Mouse (Mus musculus) lung, embryonic 14.5 days (tissue): ENCODE measurements around the gene Ralgps2. TPM values are rescaled to one million over a fixed set of nuclear protein-coding genes. Genes with fewer than 3 reads are reported as not detected.

ENCODE experiments used
- ATAC-seq: fragments of 200-750 bp; cut with Nextera tagmentation; 2 replicates; pipeline ENCODE4 v1.8.0; 2017; ENCODE audit warnings: mild to moderate bottlenecking, moderate TSS enrichment, moderate library complexity; ENCODE audit not compliant: insufficient read depth
- DNase-seq: peaks from one replicate; pipeline ENCODE4 v3.0.0-alpha.2; 2015
- H3K27ac ChIP-seq: fragments of 300-500 bp; sonication (generic); 2 replicates; pipeline ENCODE4 v1.5.1; 2014; ENCODE audit warnings: low read depth, mild to moderate bottlenecking, moderate library complexity
- H3K27me3 ChIP-seq: fragments of 300-500 bp; sonication (generic); 2 replicates; pipeline ENCODE4 v1.6.1; 2014; ENCODE audit warnings: low read length, control low read depth; ENCODE audit not compliant: insufficient read depth
- H3K36me3 ChIP-seq: fragments of 300-500 bp; sonication (generic); 2 replicates; pipeline ENCODE4 v1.6.1; 2014; ENCODE audit warnings: control low read depth; ENCODE audit not compliant: insufficient read depth
- H3K4me1 ChIP-seq: fragments of 300-500 bp; sonication (generic); 2 replicates; pipeline ENCODE4 v1.6.1; 2014; ENCODE audit warnings: antibody characterized with exemption, control low read depth; ENCODE audit not compliant: insufficient read depth
- H3K4me2 ChIP-seq: fragments of 300-500 bp; sonication (generic); 2 replicates; pipeline ENCODE4 v1.6.1; 2014; ENCODE audit warnings: mild to moderate bottlenecking
- H3K4me3 ChIP-seq: fragments of 300-500 bp; sonication (generic); 2 replicates; pipeline ENCODE4 v1.5.1; 2014; ENCODE audit warnings: low read depth, low read length
- H3K9ac ChIP-seq: fragments of 300-500 bp; sonication (generic); 2 replicates; pipeline ENCODE4 v1.6.1; 2014
- H3K9me3 ChIP-seq: fragments of 300-500 bp; sonication (generic); 2 replicates; pipeline ENCODE4 v1.6.1; 2016; ENCODE audit warnings: low read depth, low read length, control low read depth
- CTCF ChIP-seq: IDR thresholded peaks from 2 replicates; pipeline ENCODE4 v1.5.1; 2016; ENCODE audit warnings: antibody characterized with exemption, low read depth
- WGBS: fragments of 180-500 bp; shearing (Covaris S2); extraction: QIAGEN DNeasy Blood & Tissue Kit; methylation state at CpG from one replicate; pipeline ENCODE4 v1.1.7; 2014; 5-methylcytosine and 5-hydroxymethylcytosine counted together
- polyA plus RNA-seq: library from polyadenylated mRNA; unstranded; fragments of >200 nt; fragmentation: Nextera tagmentation; extraction: Ambion mirVana; gene quantifications from 2 replicates; pipeline ENCODE4 v1.2.1, GENCODE M21; 2014

The Ralgps2 gene
- polyA plus RNA-seq, 1 experiment from 2014 or later = 70.6 TPM

DNA sequence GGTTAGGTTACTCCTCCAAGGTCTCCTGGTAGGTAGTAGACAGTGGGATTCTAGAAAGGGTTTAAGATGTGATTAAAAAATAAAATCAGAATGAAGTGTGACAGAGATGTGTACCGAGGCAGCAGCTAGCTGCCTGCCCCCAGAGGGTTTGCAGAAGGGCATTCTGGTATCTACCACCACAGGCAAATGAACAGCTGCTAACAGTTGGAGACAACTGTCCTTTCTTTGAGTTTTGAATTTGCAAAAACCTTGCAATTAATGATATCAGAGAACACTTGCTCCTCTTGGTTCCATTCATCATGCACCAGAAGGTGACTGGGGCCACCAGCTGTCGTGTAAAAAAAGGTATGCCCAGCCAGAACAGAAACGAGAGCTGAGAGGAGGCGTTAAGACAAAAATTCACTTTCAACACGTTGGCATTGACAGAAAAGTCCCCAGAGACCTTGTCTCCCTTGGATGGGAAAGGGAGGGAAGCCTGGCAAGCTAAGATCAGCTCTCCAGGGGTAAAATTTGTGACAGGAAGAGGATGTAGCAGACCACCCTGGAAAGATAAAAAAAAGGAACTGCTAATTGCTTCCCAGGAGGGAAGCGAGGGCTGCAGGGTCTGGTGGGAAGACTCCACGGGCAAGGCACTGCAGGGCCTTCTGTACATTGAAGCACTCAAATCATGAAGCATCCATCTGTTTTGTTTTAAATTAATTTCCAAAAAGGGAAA, 24.6 kb upstream of the Ralgps2 start:
- 20% methylated on average over 7 of the region's 7 CpGs for WGBS
- no peak for ATAC-seq
- no peaks in the 10 kb centered on the region for H3K4me1 ChIP-seq
- no peaks in the 10 kb centered on the region for H3K9me3 ChIP-seq
- H3K27ac ChIP-seq = no peak overlapping the region
- no peaks in the 10 kb centered on the region for H3K36me3 ChIP-seq
- DNase-seq = no peak
- TF ChIP-seq CTCF = no peak
- H3K27me3 ChIP-seq = no peaks in the 10 kb centered on the region
- H3K4me3 ChIP-seq = no peak overlapping the region
- no peak overlapping the region for H3K4me2 ChIP-seq
- no peak overlapping the region for H3K9ac ChIP-seq

DNA sequence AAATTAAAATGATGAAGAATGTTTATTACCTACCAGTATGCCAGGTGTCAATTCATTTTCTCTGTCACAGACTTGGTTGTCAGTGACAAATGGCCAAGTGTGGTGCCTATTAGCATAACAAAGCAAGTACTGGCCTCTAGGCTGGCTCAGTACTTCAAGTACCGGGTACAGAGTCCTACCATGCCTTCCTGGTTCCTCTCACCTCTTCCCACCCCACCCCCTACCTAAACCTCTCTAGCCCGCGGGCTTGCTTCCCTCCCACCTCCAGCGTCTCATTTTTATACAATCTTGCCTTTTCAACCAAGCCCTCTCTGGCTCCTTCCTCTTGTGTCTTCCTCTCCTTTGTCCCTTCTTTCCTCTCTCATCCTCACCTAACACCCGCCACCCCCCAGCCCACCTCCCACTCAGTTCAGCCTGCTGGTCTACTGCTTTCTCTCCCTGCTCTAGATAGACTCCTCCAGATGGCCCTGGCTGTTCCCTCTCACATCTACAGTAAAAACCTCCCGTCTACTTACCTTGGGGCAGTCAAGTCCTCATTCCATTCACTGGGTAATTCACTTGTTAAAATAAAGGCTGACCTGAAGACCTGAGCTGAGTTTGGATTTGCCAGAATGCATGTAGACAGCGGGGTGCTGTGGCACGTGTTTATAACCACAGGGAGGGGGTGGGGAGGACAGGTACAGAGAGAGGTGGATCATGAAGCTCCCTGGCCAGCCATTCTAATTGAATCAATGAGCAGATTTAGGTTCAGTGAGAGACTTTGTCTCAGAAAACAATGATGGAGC, 22.2 kb upstream of the Ralgps2 start:
- ATAC-seq = no peak
- Histone ChIP-seq H3K4me2 (no peak overlapping the region), H3K27ac (no peak overlapping the region), H3K4me1 (no peaks in the 10 kb centered on the region; the same call in 1 of the 2 replicates), H3K36me3 (no peaks in the 10 kb centered on the region), H3K9me3 (no peaks in the 10 kb centered on the region), H3K4me3 (no peak overlapping the region), H3K27me3 (no peaks in the 10 kb centered on the region), H3K9ac (no peak overlapping the region)
- TF ChIP-seq CTCF = no peak
- DNase-seq = no peak
- 46% methylated on average over 8 of the region's 8 CpGs for WGBS

DNA sequence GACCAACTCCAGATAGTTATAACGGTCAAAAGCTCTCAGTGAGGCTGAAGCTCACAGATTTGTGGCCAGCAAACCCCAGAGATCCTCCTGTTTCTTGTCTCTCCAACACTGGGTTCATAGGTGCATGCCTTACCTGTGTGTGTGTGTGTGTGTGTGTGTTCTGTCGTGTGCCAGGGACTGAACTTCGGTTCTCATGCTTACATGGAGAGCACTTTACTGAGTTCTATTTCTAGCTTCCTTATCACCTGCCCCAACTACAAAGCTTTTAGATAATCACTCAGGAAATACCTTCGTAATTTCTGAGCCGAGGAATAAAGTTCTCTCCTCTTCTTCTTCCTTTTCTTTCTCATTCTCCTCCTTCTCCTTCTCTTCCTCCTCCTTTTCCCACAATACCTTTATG, 19.6 kb upstream of the Ralgps2 start:
- DNase-seq = no peak
- Histone ChIP-seq H3K27ac (no peak overlapping the region), H3K36me3 (no peaks in the 10 kb centered on the region), H3K9me3 (no peaks in the 10 kb centered on the region), H3K4me2 (no peak overlapping the region), H3K4me1 (no peaks in the 10 kb centered on the region; the same call in 1 of the 2 replicates), H3K4me3 (no peak overlapping the region), H3K9ac (no peak overlapping the region), H3K27me3 (no peaks in the 10 kb centered on the region)
- no peak for TF ChIP-seq CTCF
- 42% methylated on average over 5 of the region's 5 CpGs for WGBS
- ATAC-seq = no peak

GRCm38 (mm10) chr1:156957360-156957759, 17.9 kb upstream of the Ralgps2 start:
- H3K36me3 ChIP-seq = no peaks in the 10 kb centered on the region
- no peak overlapping the region for H3K9ac ChIP-seq
- no peak for DNase-seq
- no peaks in the 10 kb centered on the region; the same call in 1 of the 2 replicates for H3K4me1 ChIP-seq
- no peak overlapping the region for H3K4me3 ChIP-seq
- no peak overlapping the region for H3K4me2 ChIP-seq
- no peak overlapping the region for H3K27ac ChIP-seq
- no peak for TF ChIP-seq CTCF
- 76% methylated on average over 3 of the region's 3 CpGs for WGBS
- no peak for ATAC-seq
- no peaks in the 10 kb centered on the region for H3K27me3 ChIP-seq
- H3K9me3 ChIP-seq = no peaks in the 10 kb centered on the region

DNA sequence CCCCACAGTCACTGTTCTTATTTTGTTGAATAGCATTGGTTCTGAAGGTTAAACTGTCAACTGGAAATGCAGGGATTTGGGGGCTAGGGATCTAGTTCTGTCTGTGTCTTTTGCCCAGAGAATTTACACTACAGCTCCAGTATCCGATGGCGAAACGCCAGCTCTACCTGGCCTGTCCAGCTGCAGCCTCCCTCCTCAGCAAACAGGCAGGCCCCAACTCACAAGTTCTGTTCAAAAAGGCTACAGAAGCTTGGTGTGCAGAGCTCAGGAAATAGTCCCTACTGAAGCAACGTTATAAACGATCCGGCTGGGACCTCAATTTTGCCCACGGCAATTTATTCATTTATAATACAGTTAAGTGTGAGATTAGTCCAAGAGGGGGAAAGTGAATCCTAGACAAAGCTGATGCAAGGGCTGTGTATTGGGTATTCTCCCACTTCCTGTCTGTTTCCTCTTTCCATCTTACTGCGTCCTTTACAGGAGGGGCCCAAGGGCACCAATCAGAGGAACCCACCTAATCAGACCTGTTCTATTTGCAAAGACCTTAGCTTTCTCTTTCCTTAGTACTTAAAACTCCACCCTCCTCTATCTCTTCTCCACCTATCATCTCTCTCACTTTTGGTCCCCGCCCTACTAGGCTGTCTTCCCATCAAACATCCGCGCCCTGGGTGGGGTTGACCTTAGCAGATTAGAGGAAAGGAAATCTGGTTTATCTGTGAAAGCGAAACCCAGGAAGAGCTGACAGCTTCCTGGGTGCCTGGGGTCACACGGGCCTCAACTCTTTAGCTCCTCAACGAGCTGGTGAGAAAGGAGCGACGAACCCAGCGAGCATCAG, 16.7 kb upstream of the Ralgps2 start:
- ATAC-seq (no peak), DNase-seq (no peak)
- H3K4me1 ChIP-seq = peaks cover 3% of the 10 kb centered on the region; the same call in 1 of the 2 replicates
- no peak overlapping the region for H3K4me3 ChIP-seq
- no peak for TF ChIP-seq CTCF
- H3K9ac ChIP-seq = no peak overlapping the region
- H3K27me3 ChIP-seq = no peaks in the 10 kb centered on the region
- 45% methylated on average over 17 of the region's 17 CpGs for WGBS
- H3K4me2 ChIP-seq = no peak overlapping the region
- no peaks in the 10 kb centered on the region for H3K9me3 ChIP-seq
- no peaks in the 10 kb centered on the region for H3K36me3 ChIP-seq
- H3K27ac ChIP-seq = no peak overlapping the region

GRCm38 (mm10) chr1:156954216-156954615, 14.8 kb upstream of the Ralgps2 start:
- no peaks in the 10 kb centered on the region for H3K27me3 ChIP-seq
- H3K27ac ChIP-seq = no peak overlapping the region
- ATAC-seq = no peak
- peaks cover 3% of the 10 kb centered on the region; the same call in 1 of the 2 replicates for H3K4me1 ChIP-seq
- H3K36me3 ChIP-seq = no peaks in the 10 kb centered on the region
- H3K9me3 ChIP-seq = no peaks in the 10 kb centered on the region
- no peak for TF ChIP-seq CTCF
- 91% methylated on average over 12 of the region's 12 CpGs for WGBS
- no peak overlapping the region for H3K4me3 ChIP-seq
- H3K9ac ChIP-seq = no peak overlapping the region
- no peak overlapping the region for H3K4me2 ChIP-seq
- DNase-seq = no peak

- H3K9ac ChIP-seq = no peak overlapping the region
- no peaks in the 10 kb centered on the region for H3K9me3 ChIP-seq
- no peak overlapping the region for H3K27ac ChIP-seq
- DNase-seq (peak; percentile 61), ATAC-seq (peak; percentile 44; the same call in 1 of the 2 replicates)
- no peak overlapping the region for H3K4me3 ChIP-seq
- 0 out of 2 replicates have a peak, but pooled peaks cover 3% of the 10 kb centered on the region for H3K4me1 ChIP-seq
- no peaks in the 10 kb centered on the region for H3K27me3 ChIP-seq
- 23% methylated on average over 5 of the region's 5 CpGs for WGBS
- H3K4me2 ChIP-seq = no peak overlapping the region
- H3K36me3 ChIP-seq = no peaks in the 10 kb centered on the region
- no peak for TF ChIP-seq CTCF
Observed at GRCm38 (mm10) chr1:156950354-156950753, 10.9 kb upstream of the Ralgps2 start.
